Mouse (Mus musculus) c-Kit-negative CD71-positive TER-119-positive erythroid progenitor cells, embryonic 14.5 days (primary cell): ENCODE data around the gene Pgf.

Source experiments
- DNase-seq: peaks from one replicate; pipeline ENCODE4 v3.0.0-alpha.2; 2013; ENCODE audit warnings: low read depth, low spot score

Gene Pgf

GRCm38 (mm10) chr12:85192461-85193108 is 15.0 kb upstream of the Pgf start:
- DNase-seq = no peak

GRCm38 (mm10) chr12:85190290-85190689 is 12.7 kb upstream of the Pgf start:
- DNase-seq = no peak

- DNase-seq = no peak
Observed at GRCm38 (mm10) chr12:85186361-85186760, 8.8 kb upstream of the Pgf start.

- no peak for DNase-seq
Observed at GRCm38 (mm10) chr12:85185810-85186209, 8.2 kb upstream of the Pgf start.

- no peak for DNase-seq
Observed at GRCm38 (mm10) chr12:85184118-85184517, 6.5 kb upstream of the Pgf start.

- DNase-seq = no peak
Observed at GRCm38 (mm10) chr12:85182898-85183297, 5.3 kb upstream of the Pgf start.

GRCm38 (mm10) chr12:85182345-85182643 is 4.7 kb upstream of the Pgf start:
- DNase-seq = no peak

GRCm38 (mm10) chr12:85181475-85182344 is 4.1 kb upstream of the Pgf start:
- DNase-seq = no peak

- DNase-seq = no peak
Observed at GRCm38 (mm10) chr12:85178294-85178693, 704 bp upstream of the Pgf start.

- DNase-seq = no peak
Observed at GRCm38 (mm10) chr12:85176846-85177523, 605 bp downstream of the Pgf start.

GRCm38 (mm10) chr12:85175926-85176845 is 1.4 kb downstream of the Pgf start:
- DNase-seq = no peak

- no peak for DNase-seq
Observed at GRCm38 (mm10) chr12:85175087-85175675, 2.4 kb downstream of the Pgf start.

GRCm38 (mm10) chr12:85174016-85174415 is 3.6 kb downstream of the Pgf start:
- no peak for DNase-seq

- DNase-seq = no peak
Observed at GRCm38 (mm10) chr12:85170948-85171307, 6.7 kb downstream of the Pgf start.

- no peak for DNase-seq
Observed at GRCm38 (mm10) chr12:85170284-85170947, 7.2 kb downstream of the Pgf start.

GRCm38 (mm10) chr12:85169877-85170276 is 7.7 kb downstream of the Pgf start:
- DNase-seq = no peak

GRCm38 (mm10) chr12:85169117-85169858 is 8.3 kb downstream of the Pgf start:
- DNase-seq = peak; percentile 26

GRCm38 (mm10) chr12:85166631-85167030 is 11.0 kb downstream of the Pgf start:
- DNase-seq = no peak

- DNase-seq = no peak
Observed at GRCm38 (mm10) chr12:85164996-85165395, 12.6 kb downstream of the Pgf start.

- no peak for DNase-seq
Observed at GRCm38 (mm10) chr12:85159592-85159991, 18.0 kb downstream of the Pgf start.
